Mouse (Mus musculus) limb, embryonic 10.5 days (tissue): ENCODE measurements around the gene Fam205c. TPM values are rescaled to one million over a fixed set of nuclear protein-coding genes. Genes with fewer than 3 reads are reported as not detected.

ENCODE experiments used
- DNase-seq: peaks from one replicate; pipeline ENCODE4 v3.0.0-alpha.2; 2017; ENCODE audit warnings: low spot score
- H3K27ac ChIP-seq: fragments of 300-500 bp; sonication (generic); 2 replicates; pipeline ENCODE4 v1.5.1; 2016; ENCODE audit warnings: mild to moderate bottlenecking
- H3K27me3 ChIP-seq: fragments of 300-500 bp; sonication (generic); 2 replicates; pipeline ENCODE4 v1.6.1; 2016; ENCODE audit warnings: low read depth, mild to moderate bottlenecking; ENCODE audit not compliant: poor library complexity, severe bottlenecking
- H3K36me3 ChIP-seq: fragments of 300-500 bp; sonication (generic); 2 replicates; pipeline ENCODE4 v1.6.1; 2016; ENCODE audit warnings: mild to moderate bottlenecking, moderate library complexity
- H3K4me1 ChIP-seq: fragments of 300-500 bp; sonication (generic); 2 replicates; pipeline ENCODE4 v1.6.1; 2016
- H3K4me3 ChIP-seq: fragments of 300-500 bp; sonication (generic); 2 replicates; pipeline ENCODE4 v1.5.1; 2016; ENCODE audit warnings: mild to moderate bottlenecking, moderate library complexity
- H3K9me3 ChIP-seq: fragments of 300-500 bp; sonication (generic); replicated peaks from 2 replicates; pipeline ENCODE4 v1.6.1; 2016; ENCODE audit warnings: mild to moderate bottlenecking
- WGBS: fragments of 180-500 bp; shearing (Covaris S2); methylation state at CpG from one replicate; pipeline ENCODE4 v1.1.7; 2016; 5-methylcytosine and 5-hydroxymethylcytosine counted together
- polyA plus RNA-seq: library from polyadenylated mRNA; unstranded; fragments of >200 nt; fragmentation: Nextera tagmentation; extraction: Ambion mirVana; gene quantifications from 2 replicates; pipeline ENCODE4 v1.2.1, GENCODE M21; 2016

The Fam205c gene
- polyA plus RNA-seq, result 0.10 TPM in 1 of 2 replicates, not detected in the other

- H3K9me3 ChIP-seq, result no peaks in the 10 kb centered on the region
- H3K27ac ChIP-seq, result no peak within 1 kb of the TSS
- WGBS, result 89% methylated on average over 7 of the region's 7 CpGs
- no peaks in the 10 kb centered on the region for H3K27me3 ChIP-seq
- H3K4me1 ChIP-seq, result no peaks in the 10 kb centered on the region
- no peaks in the 10 kb centered on the region for H3K36me3 ChIP-seq
- DNase-seq, result no peak
- no peak within 1 kb of the TSS for H3K4me3 ChIP-seq
Observed at GRCm38 (mm10) chr4:42874134-42874533, at the start of gene Fam205c. Gene Fam205c, minus strand, starts transcription at chr4:42874234.

- H3K9me3 ChIP-seq, result no peaks in the 10 kb centered on the region
- peaks cover 2% of the 10 kb centered on the region; the same call in 1 of the 2 replicates for H3K4me1 ChIP-seq
- no peak overlapping the region for H3K27ac ChIP-seq
- 83% methylated on average over 8 of the region's 8 CpGs for WGBS
- H3K4me3 ChIP-seq, result no peak overlapping the region
- H3K36me3 ChIP-seq, result no peaks in the 10 kb centered on the region
- H3K27me3 ChIP-seq, result peaks cover 44% of the 10 kb centered on the region
- no peak for DNase-seq
Observed at GRCm38 (mm10) chr4:42922461-42922860, 48.4 kb upstream of the Fam205c start.

GRCm38 (mm10) chr4:42922056-42922455 is 48.0 kb upstream of the Fam205c start:
- no peaks in the 10 kb centered on the region for H3K36me3 ChIP-seq
- H3K4me3 ChIP-seq, result no peak overlapping the region
- no peak for DNase-seq
- H3K9me3 ChIP-seq, result no peaks in the 10 kb centered on the region
- peaks cover 48% of the 10 kb centered on the region for H3K27me3 ChIP-seq
- peaks cover 5% of the 10 kb centered on the region; the same call in 1 of the 2 replicates for H3K4me1 ChIP-seq
- 79% methylated on average over 6 of the region's 6 CpGs for WGBS
- no peak overlapping the region for H3K27ac ChIP-seq

GRCm38 (mm10) chr4:42921536-42921935 is 47.5 kb upstream of the Fam205c start:
- Histone ChIP-seq H3K4me3 (no peak overlapping the region), H3K36me3 (no peaks in the 10 kb centered on the region), H3K27ac (no peak overlapping the region), H3K4me1 (peaks cover 9% of the 10 kb centered on the region), H3K27me3 (peaks cover 54% of the 10 kb centered on the region), H3K9me3 (no peaks in the 10 kb centered on the region)
- 88% methylated on average over 2 of the region's 2 CpGs for WGBS
- DNase-seq, result no peak

- 88% methylated on average over 9 of the region's 9 CpGs for WGBS
- DNase-seq, result no peak
- Histone ChIP-seq H3K36me3 (no peaks in the 10 kb centered on the region), H3K4me3 (no peak overlapping the region), H3K4me1 (peaks cover 10% of the 10 kb centered on the region), H3K27ac (no peak overlapping the region), H3K27me3 (peaks cover 62% of the 10 kb centered on the region), H3K9me3 (no peaks in the 10 kb centered on the region)
Observed at GRCm38 (mm10) chr4:42920726-42921125, 46.7 kb upstream of the Fam205c start.

GRCm38 (mm10) chr4:42917402-42917774 is 43.4 kb upstream of the Fam205c start:
- Histone ChIP-seq H3K27me3 (peaks cover 79% of the 10 kb centered on the region), H3K4me3 (peak overlapping the region; percentile 66), H3K27ac (peak overlapping the region; percentile 56; the same call in 1 of the 2 replicates), H3K4me1 (peaks cover 10% of the 10 kb centered on the region), H3K9me3 (no peaks in the 10 kb centered on the region), H3K36me3 (no peaks in the 10 kb centered on the region)
- WGBS, result 3% methylated on average over 26 of the region's 26 CpGs
- peak; percentile 39 for DNase-seq

- Histone ChIP-seq H3K36me3 (no peaks in the 10 kb centered on the region), H3K27me3 (peaks cover 84% of the 10 kb centered on the region), H3K27ac (peak within 1 kb of the TSS; percentile 58), H3K9me3 (no peaks in the 10 kb centered on the region), H3K4me3 (peak within 1 kb of the TSS; percentile 66), H3K4me1 (peaks cover 10% of the 10 kb centered on the region)
- WGBS, result 13% methylated on average over 90 of the region's 90 CpGs
- peak; percentile 53 for DNase-seq
Observed at GRCm38 (mm10) chr4:42916617-42917401, 42.8 kb upstream of the Fam205c start, which contains the start of gene Phf24. Gene Phf24, plus strand, starts transcription at chr4:42916660.

- Histone ChIP-seq H3K27me3 (peaks cover 77% of the 10 kb centered on the region), H3K27ac (no peak overlapping the region), H3K4me1 (peaks cover 10% of the 10 kb centered on the region), H3K9me3 (no peaks in the 10 kb centered on the region), H3K36me3 (no peaks in the 10 kb centered on the region), H3K4me3 (no peak overlapping the region)
- no peak for DNase-seq
- whole genome bisulfite sequencing, result 84% methylated on average over 1 of the region's 1 CpGs
Observed at GRCm38 (mm10) chr4:42915966-42916365, 41.9 kb upstream of the Fam205c start.

GRCm38 (mm10) chr4:42915311-42915710 is 41.3 kb upstream of the Fam205c start:
- Histone ChIP-seq H3K9me3 (no peaks in the 10 kb centered on the region), H3K27ac (no peak overlapping the region), H3K36me3 (no peaks in the 10 kb centered on the region), H3K4me1 (peaks cover 10% of the 10 kb centered on the region), H3K27me3 (peaks cover 71% of the 10 kb centered on the region), H3K4me3 (no peak overlapping the region)
- 82% methylated on average over 12 of the region's 12 CpGs for WGBS
- no peak for DNase-seq

- Histone ChIP-seq H3K4me1 (peaks cover 10% of the 10 kb centered on the region), H3K27ac (no peak overlapping the region), H3K4me3 (no peak overlapping the region), H3K27me3 (peaks cover 61% of the 10 kb centered on the region), H3K36me3 (no peaks in the 10 kb centered on the region), H3K9me3 (no peaks in the 10 kb centered on the region)
- 50% methylated on average over 10 of the region's 10 CpGs for WGBS
- DNase-seq, result no peak
Observed at GRCm38 (mm10) chr4:42913391-42913790, 39.4 kb upstream of the Fam205c start.

- Histone ChIP-seq H3K4me3 (no peak overlapping the region), H3K36me3 (no peaks in the 10 kb centered on the region), H3K27me3 (no peaks in the 10 kb centered on the region), H3K9me3 (no peaks in the 10 kb centered on the region), H3K27ac (no peak overlapping the region), H3K4me1 (no peaks in the 10 kb centered on the region)
- 84% methylated on average over 6 of the region's 6 CpGs for WGBS
- DNase-seq, result no peak
Observed at GRCm38 (mm10) chr4:42904966-42905365, 30.9 kb upstream of the Fam205c start.

- H3K36me3 ChIP-seq, result no peaks in the 10 kb centered on the region
- no peak for DNase-seq
- H3K4me3 ChIP-seq, result no peak overlapping the region
- H3K27me3 ChIP-seq, result no peaks in the 10 kb centered on the region
- 85% methylated on average over 3 of the region's 3 CpGs for WGBS
- H3K4me1 ChIP-seq, result no peaks in the 10 kb centered on the region
- H3K9me3 ChIP-seq, result no peaks in the 10 kb centered on the region
- H3K27ac ChIP-seq, result no peak overlapping the region
Observed at GRCm38 (mm10) chr4:42904523-42904922, 30.5 kb upstream of the Fam205c start.

- H3K27me3 ChIP-seq, result no peaks in the 10 kb centered on the region
- no peaks in the 10 kb centered on the region for H3K9me3 ChIP-seq
- 92% methylated on average over 1 of the region's 1 CpGs for WGBS
- no peak overlapping the region for H3K4me3 ChIP-seq
- no peaks in the 10 kb centered on the region for H3K4me1 ChIP-seq
- H3K27ac ChIP-seq, result no peak overlapping the region
- no peaks in the 10 kb centered on the region for H3K36me3 ChIP-seq
- DNase-seq, result no peak
Observed at GRCm38 (mm10) chr4:42903942-42904341, 29.9 kb upstream of the Fam205c start.
